Mouse (Mus musculus): Measurements from ENCODE around the gene Mcat.
A peak's percentile ranks its signal among the peaks of the same experiment; 100 is the strongest.

Gene Mcat

GRCm38 (mm10) chr15:83563327-83563856 lies at the start of gene Mcat, which contains the start of gene Tspo:
Gene Mcat, minus strand, starts transcription at chr15:83563787.
Gene Tspo, plus strand, starts transcription at chr15:83563592.
- peak; percentile 85 for DNase-seq (ENCODE audit: low read depth, low spot score)

- peak; percentile 79 for DNase-seq (ENCODE audit: low read depth, low spot score)
Observed at GRCm38 (mm10) chr15:83607115-83607802, 43.7 kb upstream of the Mcat start.

GRCm38 (mm10) chr15:83606700-83607099 lies 43.1 kb upstream of the Mcat start:
- DNase-seq (ENCODE audit: low read depth, low spot score) = no peak

- DNase-seq (ENCODE audit: low read depth, low spot score) = no peak
Observed at GRCm38 (mm10) chr15:83606216-83606615, 42.6 kb upstream of the Mcat start.

- DNase-seq (ENCODE audit: low read depth, low spot score) = no peak
Observed at GRCm38 (mm10) chr15:83603426-83603825, 39.8 kb upstream of the Mcat start.

DNA sequence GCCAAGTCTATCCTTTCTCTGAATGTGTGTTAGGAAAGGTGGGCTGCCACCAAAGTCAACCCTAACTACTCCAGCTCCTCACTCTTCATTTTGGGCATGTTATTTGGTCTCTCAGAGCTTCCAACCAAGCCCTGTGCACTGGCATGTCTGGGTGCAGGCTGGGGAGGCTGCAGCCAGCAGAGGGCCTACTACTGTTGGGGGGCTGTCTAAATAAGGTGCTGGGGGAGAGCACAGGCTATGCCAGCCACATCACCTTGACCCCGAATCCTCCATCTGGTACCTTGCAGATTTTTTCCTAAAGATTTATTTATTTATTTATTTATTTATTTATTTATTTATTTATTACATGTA lies 39.4 kb upstream of the Mcat start:
- no peak for DNase-seq (ENCODE audit: low read depth, low spot score)

- DNase-seq (ENCODE audit: low read depth, low spot score) = peak; percentile 78
Observed at GRCm38 (mm10) chr15:83602372-83603045, 38.9 kb upstream of the Mcat start.

GRCm38 (mm10) chr15:83601185-83601584 lies 37.6 kb upstream of the Mcat start:
- DNase-seq (ENCODE audit: low read depth, low spot score) = no peak

GRCm38 (mm10) chr15:83596833-83597232 lies 33.2 kb upstream of the Mcat start:
- DNase-seq (ENCODE audit: low read depth, low spot score) = no peak

GRCm38 (mm10) chr15:83595364-83595711 lies 31.8 kb upstream of the Mcat start:
- no peak for DNase-seq (ENCODE audit: low read depth, low spot score)

DNA sequence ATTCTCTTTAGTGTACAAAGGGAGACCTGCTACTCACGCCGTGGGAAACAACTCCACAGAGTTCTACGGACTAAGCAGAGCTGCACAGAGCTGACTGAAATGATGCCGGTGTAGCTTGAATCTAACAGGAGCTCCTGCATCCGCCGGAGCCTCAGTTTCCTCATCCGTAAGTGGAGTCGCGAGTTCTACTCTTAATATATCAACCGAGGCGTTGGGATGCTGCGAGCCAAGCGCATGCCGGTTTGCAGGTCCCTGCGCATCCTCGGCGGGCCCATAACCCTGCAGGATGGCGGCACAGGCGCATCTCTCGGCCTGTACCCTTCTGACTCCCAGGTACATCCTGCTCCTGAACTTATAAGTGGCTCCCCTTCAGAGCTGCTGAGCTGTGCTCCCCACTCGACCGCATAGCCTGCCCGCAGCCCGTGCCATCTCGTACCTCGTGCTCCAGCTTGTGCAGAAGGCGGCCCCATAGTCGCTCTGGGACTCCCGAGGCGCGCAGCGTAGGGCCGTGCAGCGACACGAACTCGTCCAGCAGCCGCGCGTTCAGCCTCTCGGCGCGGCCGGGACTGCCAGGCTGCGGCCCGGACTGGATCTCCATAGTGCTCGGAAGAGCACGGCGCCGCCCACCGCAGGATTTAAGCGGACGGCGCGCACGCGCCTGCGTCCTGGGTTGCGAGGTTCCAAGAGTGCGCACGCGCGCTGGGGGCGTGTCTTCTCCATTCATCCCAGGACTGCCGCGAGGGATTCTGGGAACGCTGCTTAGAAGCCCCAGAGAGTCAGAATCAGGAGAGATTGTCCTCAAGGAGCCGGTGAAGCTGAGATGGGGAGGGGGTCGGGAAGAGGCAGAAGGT lies 31.2 kb upstream of the Mcat start, which contains the start of gene Ttll12:
TSS of gene Ttll12 (minus strand) at position 645 of the 851 bp plus-strand sequence.
- peak; percentile 96 for DNase-seq (ENCODE audit: low read depth, low spot score)

GRCm38 (mm10) chr15:83593702-83594512 lies 30.3 kb upstream of the Mcat start:
- peak; percentile 45 for DNase-seq (ENCODE audit: low read depth, low spot score)

- DNase-seq (ENCODE audit: low read depth, low spot score) = no peak
Observed at GRCm38 (mm10) chr15:83593189-83593585, 29.6 kb upstream of the Mcat start.

GRCm38 (mm10) chr15:83592260-83593188 lies 28.9 kb upstream of the Mcat start:
- DNase-seq (ENCODE audit: low read depth, low spot score) = no peak

DNA sequence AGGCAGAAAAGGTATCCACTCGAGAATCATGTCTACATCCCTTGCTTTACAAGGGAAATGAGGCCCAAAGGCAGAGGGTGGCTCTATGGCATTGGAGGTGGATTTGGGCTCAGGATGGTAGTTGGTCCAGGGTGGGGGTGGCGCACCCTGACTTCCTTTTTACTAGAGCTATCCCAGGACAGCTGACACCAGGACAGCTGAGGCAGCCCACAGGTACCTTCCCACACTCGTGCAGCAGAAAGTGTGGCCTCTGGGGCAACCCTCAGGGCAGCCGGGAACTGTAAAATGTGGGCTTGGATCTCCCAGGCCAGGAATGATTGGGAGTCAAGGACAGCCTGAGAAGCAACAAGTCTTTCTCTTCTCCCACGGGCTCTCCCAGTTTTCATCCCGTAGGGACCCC lies 28.2 kb upstream of the Mcat start:
- DNase-seq (ENCODE audit: low read depth, low spot score) = no peak

GRCm38 (mm10) chr15:83590841-83591240 lies 27.3 kb upstream of the Mcat start:
- DNase-seq (ENCODE audit: low read depth, low spot score) = no peak

GRCm38 (mm10) chr15:83584741-83585220 lies 21.2 kb upstream of the Mcat start:
- DNase-seq (ENCODE audit: low read depth, low spot score) = no peak

DNA sequence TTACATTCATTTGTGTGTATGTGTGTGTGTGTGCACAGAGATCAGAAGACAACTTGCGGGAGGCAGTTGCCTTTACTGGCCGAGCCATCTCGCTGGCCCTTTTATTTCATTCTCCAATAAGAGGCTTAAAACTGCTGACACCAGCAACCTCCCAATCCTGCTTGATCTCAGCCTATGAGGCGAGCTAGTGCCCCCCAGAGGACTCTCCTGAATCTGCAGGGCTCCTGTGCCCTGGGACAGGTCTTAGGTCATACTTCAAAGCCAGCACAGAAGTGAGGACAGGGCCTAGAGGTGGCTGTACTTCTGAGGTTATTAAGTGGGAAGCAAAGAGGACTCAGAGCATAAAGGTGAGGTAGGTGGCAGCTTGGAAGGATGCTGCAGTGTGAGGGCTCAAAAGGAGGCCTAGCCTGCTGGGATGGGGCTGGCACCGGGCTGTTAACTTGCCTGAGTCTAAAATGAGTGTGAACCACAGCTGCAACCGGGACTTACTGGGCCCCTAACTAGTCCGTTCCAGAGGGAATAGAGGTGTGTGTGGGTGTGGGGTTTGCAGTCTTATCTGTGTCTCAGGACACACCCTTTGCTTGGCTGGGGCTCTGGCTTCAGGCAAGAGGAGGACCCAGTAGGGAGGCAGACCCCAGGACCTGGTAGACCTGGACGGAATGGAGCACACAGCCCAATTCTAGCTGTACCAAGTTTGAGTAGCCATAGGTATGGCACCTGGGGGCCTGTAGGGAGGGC lies 20.0 kb upstream of the Mcat start:
- DNase-seq (ENCODE audit: low read depth, low spot score) = peak; percentile 50

GRCm38 (mm10) chr15:83582931-83583330 lies 19.3 kb upstream of the Mcat start:
- no peak for DNase-seq (ENCODE audit: low read depth, low spot score)

Measured in A20 (cell line).